Mouse (Mus musculus) heart, postnatal 0 days (tissue): ENCODE data around the gene Rbfox3. TPM values are rescaled to one million over a fixed set of nuclear protein-coding genes. Genes with fewer than 3 reads are reported as not detected.

ENCODE experiments used
- ATAC-seq: fragments of 200-750 bp; cut with Nextera tagmentation; 2 replicates; pipeline ENCODE4 v1.8.0; 2017; ENCODE audit warnings: low read depth, moderate number of reproducible peaks, moderate library complexity; ENCODE audit not compliant: insufficient read depth
- DNase-seq: peaks from one replicate; pipeline ENCODE4 v3.0.0-alpha.2; 2016; ENCODE audit warnings: low spot score
- H3K27ac ChIP-seq: fragments of 300-500 bp; sonication (generic); 2 replicates; pipeline ENCODE4 v1.5.1; 2014; ENCODE audit warnings: low read depth, mild to moderate bottlenecking
- H3K27me3 ChIP-seq: fragments of 300-500 bp; sonication (generic); 2 replicates; pipeline ENCODE4 v1.6.1; 2014; ENCODE audit warnings: low read length, mixed read lengths; ENCODE audit not compliant: control insufficient read depth, insufficient read depth
- H3K36me3 ChIP-seq: fragments of 300-500 bp; sonication (generic); replicated peaks from 2 replicates; pipeline ENCODE4 v1.6.1; 2014; ENCODE audit warnings: low read length, mixed read lengths; ENCODE audit not compliant: control insufficient read depth, insufficient read depth
- H3K4me1 ChIP-seq: fragments of 300-500 bp; sonication (generic); 2 replicates; pipeline ENCODE4 v1.6.1; 2014; ENCODE audit warnings: antibody characterized with exemption; ENCODE audit not compliant: control insufficient read depth, insufficient read depth
- H3K4me2 ChIP-seq: fragments of 300-500 bp; sonication (generic); 2 replicates; pipeline ENCODE4 v1.6.1; 2014; ENCODE audit warnings: low read depth, mild to moderate bottlenecking, low read length, moderate library complexity
- H3K4me3 ChIP-seq: fragments of 300-500 bp; sonication (generic); 2 replicates; pipeline ENCODE4 v1.5.1; 2014; ENCODE audit warnings: low read depth, low read length
- H3K9ac ChIP-seq: fragments of 300-500 bp; sonication (generic); replicated peaks from 2 replicates; pipeline ENCODE4 v1.6.1; 2014; ENCODE audit warnings: low read depth, low read length, mixed read lengths
- H3K9me3 ChIP-seq: fragments of 300-500 bp; sonication (generic); replicated peaks from 2 replicates; pipeline ENCODE4 v1.6.1; 2016; ENCODE audit warnings: low read length; ENCODE audit not compliant: control insufficient read depth
- CTCF ChIP-seq: IDR thresholded peaks from 2 replicates; pipeline ENCODE4 v1.5.1; 2016; ENCODE audit warnings: antibody characterized with exemption, control low read depth, low read depth
- EP300 ChIP-seq: IDR thresholded peaks from 2 replicates; pipeline ENCODE4 v1.6.1; 2016; ENCODE audit warnings: antibody characterized with exemption, low read depth
- WGBS: fragments of 180-500 bp; shearing (Covaris S2); extraction: QIAGEN DNeasy Blood & Tissue Kit; methylation state at CpG from one replicate; pipeline ENCODE4 v1.1.7; 2014; 5-methylcytosine and 5-hydroxymethylcytosine counted together
- polyA plus RNA-seq: library from polyadenylated mRNA; unstranded; fragments of >200 nt; fragmentation: Nextera tagmentation; extraction: Ambion mirVana; gene quantifications from 2 replicates; pipeline ENCODE4 v1.2.1, GENCODE M21; 2015
- total RNA-seq: library from RNA; depleted of rRNA; stranded (reverse); fragments of >200 nt; gene quantifications from 2 replicates; pipeline ENCODE4 v1.2.3, GENCODE M21; 2014; ENCODE audit warnings: low replicate concordance

Gene Rbfox3
- total and polyA plus RNA-seq, 2 experiments from 2014 or later: 0.08 to 1.2 TPM

- no peaks in the 10 kb centered on the region for H3K36me3 ChIP-seq
- peaks cover 32% of the 10 kb centered on the region for H3K27me3 ChIP-seq
- DNase-seq (no peak), ATAC-seq (no peak)
- H3K27ac ChIP-seq: no peak overlapping the region
- H3K9ac ChIP-seq: no peak overlapping the region
- no peak overlapping the region for H3K4me2 ChIP-seq
- WGBS: 68% methylated on average over 10 of the region's 10 CpGs
- no peaks in the 10 kb centered on the region for H3K4me1 ChIP-seq
- H3K4me3 ChIP-seq: no peak overlapping the region
- H3K9me3 ChIP-seq: no peaks in the 10 kb centered on the region
- TF ChIP-seq CTCF: no peak
- TF ChIP-seq EP300: no peak
These were observed 13.2 kb downstream of the Rbfox3 start for GRCm38 (mm10) chr11:118898156-118898555.

DNA sequence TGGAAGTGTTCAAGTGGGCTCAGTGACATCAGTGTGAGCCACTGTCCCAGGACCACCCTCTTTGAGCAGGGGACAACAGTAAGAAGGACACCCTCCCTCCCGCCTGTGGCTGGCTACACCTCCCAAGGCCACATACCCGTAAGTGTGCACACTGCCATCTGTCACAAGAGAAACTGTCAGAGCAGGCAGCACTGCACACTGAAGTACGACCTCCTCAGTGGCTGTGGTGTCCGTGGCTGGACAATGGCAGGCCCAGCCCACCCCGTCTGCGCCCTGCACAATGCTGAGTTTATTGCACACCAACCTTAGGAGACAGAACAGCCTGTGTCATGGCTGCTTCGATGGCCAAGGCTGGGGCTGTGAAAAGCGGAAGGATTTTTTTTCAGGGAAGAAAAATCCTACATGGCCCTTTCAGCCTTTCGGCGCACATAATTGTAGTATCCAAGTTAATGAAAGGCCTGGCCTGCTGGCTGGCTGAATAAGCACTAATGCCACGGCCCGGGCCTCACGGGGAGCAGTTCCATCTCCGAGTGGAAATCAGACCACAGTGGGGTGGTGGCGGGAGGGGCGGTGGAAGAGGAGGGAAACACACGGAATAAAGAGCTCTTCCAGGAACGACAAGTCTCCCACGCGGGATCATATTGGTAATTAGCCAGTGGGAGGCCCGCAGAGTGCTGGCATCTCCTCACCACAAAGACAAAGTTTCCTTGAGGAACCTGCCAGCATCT is 14.1 kb downstream of the Rbfox3 start:
- no peak overlapping the region for H3K4me3 ChIP-seq
- ATAC-seq (no peak), DNase-seq (no peak)
- H3K27ac ChIP-seq: no peak overlapping the region
- H3K27me3 ChIP-seq: peaks cover 32% of the 10 kb centered on the region
- H3K9ac ChIP-seq: no peak overlapping the region
- no peak for TF ChIP-seq EP300
- no peak for TF ChIP-seq CTCF
- 82% methylated on average over 21 of the region's 21 CpGs for WGBS
- no peak overlapping the region for H3K4me2 ChIP-seq
- H3K36me3 ChIP-seq: no peaks in the 10 kb centered on the region
- H3K4me1 ChIP-seq: no peaks in the 10 kb centered on the region
- H3K9me3 ChIP-seq: no peaks in the 10 kb centered on the region

DNA sequence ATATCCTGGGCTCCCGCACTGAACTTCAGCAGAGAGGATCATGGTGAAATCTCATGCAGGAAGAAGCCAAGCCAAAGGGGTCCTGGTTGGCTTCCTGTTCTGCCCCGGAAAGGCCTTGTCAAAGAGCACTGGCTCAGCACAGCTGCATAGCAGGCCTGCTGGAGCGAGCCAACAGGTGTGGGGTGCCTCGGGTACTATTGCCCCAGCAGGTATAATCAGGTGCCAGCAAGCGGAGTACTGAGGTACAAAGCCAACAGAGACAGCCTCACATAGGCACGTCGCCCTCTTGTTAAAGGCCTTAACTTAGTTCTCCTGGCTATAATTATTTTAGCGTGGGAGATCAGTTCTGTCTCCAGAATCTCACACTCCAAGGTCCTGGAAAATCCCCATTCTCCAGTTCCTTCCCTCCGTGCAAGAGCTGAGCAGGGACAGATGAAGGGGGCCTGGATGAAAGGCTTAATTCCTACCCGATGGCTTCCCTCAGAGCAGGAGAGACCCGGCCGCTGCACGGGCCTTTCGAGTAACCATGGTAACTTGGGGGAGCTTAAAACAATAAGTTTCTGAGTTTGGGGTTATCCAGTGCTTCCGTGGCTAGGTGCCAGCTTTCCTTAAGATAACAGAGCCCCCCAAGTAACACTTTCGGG is 15.2 kb downstream of the Rbfox3 start:
- ATAC-seq (no peak), DNase-seq (no peak)
- no peak overlapping the region for H3K4me2 ChIP-seq
- TF ChIP-seq EP300: no peak
- TF ChIP-seq CTCF: no peak
- WGBS: 66% methylated on average over 16 of the region's 16 CpGs
- H3K9ac ChIP-seq: no peak overlapping the region
- no peak overlapping the region for H3K4me3 ChIP-seq
- no peaks in the 10 kb centered on the region for H3K9me3 ChIP-seq
- H3K36me3 ChIP-seq: no peaks in the 10 kb centered on the region
- no peak overlapping the region for H3K27ac ChIP-seq
- no peaks in the 10 kb centered on the region for H3K4me1 ChIP-seq
- peaks cover 32% of the 10 kb centered on the region for H3K27me3 ChIP-seq

- Histone ChIP-seq H3K36me3 (no peaks in the 10 kb centered on the region), H3K9ac (no peak overlapping the region), H3K4me2 (no peak overlapping the region), H3K4me3 (no peak overlapping the region), H3K27ac (no peak overlapping the region), H3K27me3 (peaks cover 19% of the 10 kb centered on the region), H3K4me1 (no peaks in the 10 kb centered on the region), H3K9me3 (no peaks in the 10 kb centered on the region)
- TF ChIP-seq CTCF (no peak), EP300 (no peak)
- WGBS: 58% methylated on average over 5 of the region's 5 CpGs
- ATAC-seq (no peak), DNase-seq (no peak)
These were observed 16.6 kb downstream of the Rbfox3 start for GRCm38 (mm10) chr11:118894835-118895234.

DNA sequence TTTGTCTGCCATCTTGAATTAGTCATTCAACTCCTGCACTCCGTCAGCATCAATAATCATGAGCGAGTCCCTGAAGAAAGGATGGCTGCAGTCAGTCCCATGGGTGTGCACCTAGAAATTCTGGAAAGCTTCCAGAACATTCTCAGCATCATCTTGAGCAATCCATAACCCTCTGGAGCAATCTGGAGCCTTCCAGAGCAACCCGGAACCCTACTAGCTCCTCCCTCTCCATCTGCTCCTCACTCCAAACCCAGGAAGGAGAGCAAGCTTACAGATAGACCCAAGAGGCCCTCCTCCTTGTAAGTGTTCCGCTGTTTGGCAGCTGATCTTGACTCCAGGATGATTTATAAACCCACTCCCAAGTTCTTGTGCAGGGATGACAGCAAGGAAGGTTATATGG is 17.2 kb downstream of the Rbfox3 start:
- DNase-seq (no peak), ATAC-seq (no peak)
- no peaks in the 10 kb centered on the region for H3K9me3 ChIP-seq
- no peaks in the 10 kb centered on the region for H3K36me3 ChIP-seq
- WGBS: 68% methylated on average over 4 of the region's 4 CpGs
- no peak overlapping the region for H3K4me3 ChIP-seq
- H3K4me2 ChIP-seq: no peak overlapping the region
- H3K27me3 ChIP-seq: peaks cover 13% of the 10 kb centered on the region
- no peak overlapping the region for H3K27ac ChIP-seq
- TF ChIP-seq EP300 (no peak), CTCF (no peak)
- H3K9ac ChIP-seq: no peak overlapping the region
- H3K4me1 ChIP-seq: no peaks in the 10 kb centered on the region

GRCm38 (mm10) chr11:118892876-118893275 is 18.5 kb downstream of the Rbfox3 start:
- Histone ChIP-seq H3K36me3 (no peaks in the 10 kb centered on the region), H3K4me3 (no peak overlapping the region), H3K27ac (no peak overlapping the region), H3K9me3 (no peaks in the 10 kb centered on the region), H3K9ac (no peak overlapping the region), H3K27me3 (peaks cover 4% of the 10 kb centered on the region; the same call in 1 of the 2 replicates), H3K4me1 (no peaks in the 10 kb centered on the region), H3K4me2 (no peak overlapping the region)
- ATAC-seq (no peak), DNase-seq (no peak)
- TF ChIP-seq CTCF (no peak), EP300 (no peak)
- WGBS: 88% methylated on average over 5 of the region's 5 CpGs
